Mouse (Mus musculus): Measurements from ENCODE around the gene Pwwp2a.

The Pwwp2a gene

GRCm38 (mm10) chr11:43723411-43723810 is 41.6 kb downstream of the Pwwp2a start:
- no peak for DNase-seq (ENCODE audit: low read depth, low spot score)

- DNase-seq (ENCODE audit: low read depth, low spot score): no peak
Observed at GRCm38 (mm10) chr11:43727796-43728195, 46.0 kb downstream of the Pwwp2a start.

GRCm38 (mm10) chr11:43728737-43729301 is 47.0 kb downstream of the Pwwp2a start:
- DNase-seq (ENCODE audit: low read depth, low spot score): no peak

GRCm38 (mm10) chr11:43747233-43748226 is 65.7 kb downstream of the Pwwp2a start, which contains the start of gene Ttc1:
Gene Ttc1, minus strand, starts transcription at chr11:43748008.
- DNase-seq (ENCODE audit: low read depth, low spot score): peak; percentile 95

- DNase-seq (ENCODE audit: low read depth, low spot score): no peak
Observed at GRCm38 (mm10) chr11:43751542-43751941, 69.7 kb downstream of the Pwwp2a start.

- DNase-seq (ENCODE audit: low read depth, low spot score): no peak
Observed at GRCm38 (mm10) chr11:43754568-43754967, 72.8 kb downstream of the Pwwp2a start.

GRCm38 (mm10) chr11:43755411-43755810 is 73.6 kb downstream of the Pwwp2a start:
- DNase-seq (ENCODE audit: low read depth, low spot score): no peak

- no peak for DNase-seq (ENCODE audit: low read depth, low spot score)
Observed at GRCm38 (mm10) chr11:43758436-43758835, 76.6 kb downstream of the Pwwp2a start.

- peak; percentile 81 for DNase-seq (ENCODE audit: low read depth, low spot score)
Observed at GRCm38 (mm10) chr11:43766922-43767648, 85.3 kb downstream of the Pwwp2a start.

- no peak for DNase-seq (ENCODE audit: low read depth, low spot score)
Observed at GRCm38 (mm10) chr11:43767749-43768148, 86.0 kb downstream of the Pwwp2a start.

- no peak for DNase-seq (ENCODE audit: low read depth, low spot score)
Observed at GRCm38 (mm10) chr11:43770110-43770509, 88.3 kb downstream of the Pwwp2a start.
